Mouse (Mus musculus): ENCODE data around the gene Hoxb7. TPM values are rescaled to one million over a fixed set of nuclear protein-coding genes. Genes with fewer than 3 reads are reported as not detected.

Gene Hoxb7
- total RNA-seq, 1 experiment from 2014 or later, result not detected

DNA sequence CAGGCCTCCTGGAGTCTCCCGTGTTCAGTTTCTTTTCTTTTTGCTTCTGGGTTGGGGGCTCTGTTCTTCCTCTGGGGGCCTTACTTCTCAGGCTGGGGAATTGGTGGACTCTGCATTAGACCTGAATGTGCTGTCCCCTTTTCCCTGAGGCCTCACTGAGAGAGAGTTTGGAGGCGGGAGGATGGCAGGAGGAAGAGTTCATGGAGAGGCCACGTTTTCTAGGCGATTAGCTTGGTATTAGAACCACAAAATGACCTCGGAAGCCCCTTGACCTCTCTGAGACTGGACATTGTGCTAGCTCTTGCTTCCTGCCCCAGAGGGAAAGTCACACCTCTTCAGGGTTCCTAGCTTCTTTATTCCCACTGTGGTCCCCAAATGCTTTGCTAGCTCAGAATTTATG is 37.7 kb downstream of the Hoxb7 start:
- no peak for ATAC-seq (replicated peaks; ENCODE audit: insufficient number of reproducible peaks, low FRiP score, low TSS enrichment, poor library complexity, severe bottlenecking)

DNA sequence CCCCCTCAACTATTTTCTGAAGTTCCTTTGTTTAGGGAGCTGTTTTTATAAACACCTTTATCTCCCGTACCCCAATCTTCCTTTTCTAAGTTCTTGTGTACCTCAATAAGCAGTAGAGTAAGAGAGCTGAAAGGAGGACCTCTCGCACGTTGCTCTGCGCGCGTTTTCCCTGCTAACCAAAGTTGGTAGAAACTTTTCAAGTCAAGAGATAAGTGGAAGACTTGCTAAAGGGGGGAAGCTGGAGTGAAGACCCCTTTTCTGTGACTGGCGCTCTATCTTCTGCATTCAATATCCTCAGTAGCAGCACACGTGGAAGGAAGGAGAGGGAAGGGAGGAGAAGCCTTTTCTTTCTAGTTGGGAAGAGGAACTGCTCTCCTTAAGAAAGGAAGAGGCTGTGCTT is 38.5 kb downstream of the Hoxb7 start:
- ATAC-seq (replicated peaks; ENCODE audit: insufficient number of reproducible peaks, low FRiP score, low TSS enrichment, poor library complexity, severe bottlenecking), result no peak

GRCm38 (mm10) chr11:96325747-96326212 is 39.4 kb downstream of the Hoxb7 start:
- ATAC-seq (replicated peaks; ENCODE audit: insufficient number of reproducible peaks, low FRiP score, low TSS enrichment, poor library complexity, severe bottlenecking), result no peak

DNA sequence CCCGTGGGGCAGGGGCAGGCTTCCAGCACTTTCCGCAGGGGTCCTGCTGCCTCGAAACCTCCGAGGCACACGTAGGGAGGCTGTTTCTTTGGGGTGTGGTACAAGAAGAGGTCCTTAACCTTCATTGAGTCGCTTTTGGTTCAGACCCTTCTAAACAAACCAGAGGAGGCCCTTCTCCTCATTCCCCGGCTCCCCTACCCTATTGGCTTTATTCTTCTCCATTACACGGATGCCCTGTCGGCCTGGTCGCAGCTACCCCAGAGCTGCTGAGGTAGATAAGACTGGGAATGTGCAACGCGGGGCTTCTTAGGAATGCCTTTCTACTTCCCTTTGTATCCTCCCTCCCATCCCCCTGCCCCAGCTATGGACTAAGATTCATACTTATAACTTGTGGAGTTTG is 40.3 kb downstream of the Hoxb7 start:
- ATAC-seq (replicated peaks; ENCODE audit: insufficient number of reproducible peaks, low FRiP score, low TSS enrichment, poor library complexity, severe bottlenecking), result no peak

- no peak for ATAC-seq (replicated peaks; ENCODE audit: insufficient number of reproducible peaks, low FRiP score, low TSS enrichment, poor library complexity, severe bottlenecking)
These were observed 40.7 kb downstream of the Hoxb7 start for GRCm38 (mm10) chr11:96327122-96327521.

DNA sequence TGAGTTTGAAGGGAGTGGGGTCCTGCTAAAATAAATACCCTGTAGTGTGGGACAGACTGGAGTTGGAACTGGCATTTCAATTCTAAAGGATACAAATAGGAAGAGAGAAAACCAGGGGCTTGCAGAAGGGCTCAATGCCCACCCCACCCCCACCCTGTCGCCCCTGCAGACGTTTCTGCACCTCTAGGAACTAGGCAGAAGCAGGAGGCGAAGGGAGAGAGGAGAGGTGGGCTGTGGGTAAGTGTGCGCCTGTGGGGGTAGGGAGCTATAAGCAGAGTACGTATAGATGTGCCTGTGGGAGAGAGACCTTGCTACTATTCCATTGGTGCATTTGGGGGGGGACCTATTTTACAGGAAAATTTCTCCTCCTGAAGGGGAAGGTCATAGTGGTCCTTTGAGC is 41.3 kb downstream of the Hoxb7 start:
- no peak for ATAC-seq (replicated peaks; ENCODE audit: insufficient number of reproducible peaks, low FRiP score, low TSS enrichment, poor library complexity, severe bottlenecking)

- no peak for ATAC-seq (replicated peaks; ENCODE audit: insufficient number of reproducible peaks, low FRiP score, low TSS enrichment, poor library complexity, severe bottlenecking)
These were observed 42.2 kb downstream of the Hoxb7 start for GRCm38 (mm10) chr11:96328605-96329004.

DNA sequence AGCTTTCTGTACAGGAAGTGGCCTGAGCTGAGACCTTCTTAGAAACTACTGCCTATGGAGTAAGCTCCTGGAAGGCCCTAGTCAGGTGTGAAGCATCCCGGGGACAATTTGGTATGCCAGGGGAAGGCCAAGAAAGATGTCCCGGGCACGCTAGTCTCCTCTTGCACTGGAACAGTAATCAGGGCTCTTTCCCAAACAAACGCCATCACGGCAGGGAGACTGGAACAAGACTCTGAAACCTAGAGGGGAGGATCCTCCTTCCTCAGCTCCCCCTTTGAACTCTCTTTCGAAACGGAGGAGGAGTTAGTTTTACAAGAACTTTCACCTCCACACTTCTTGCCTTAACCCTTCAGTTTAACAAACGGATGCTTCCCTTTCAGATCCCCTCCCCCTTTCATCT is 45.7 kb downstream of the Hoxb7 start:
- ATAC-seq (replicated peaks; ENCODE audit: insufficient number of reproducible peaks, low FRiP score, low TSS enrichment, poor library complexity, severe bottlenecking), result no peak

GRCm38 (mm10) chr11:96332618-96333032 is 46.2 kb downstream of the Hoxb7 start:
- no peak for ATAC-seq (replicated peaks; ENCODE audit: insufficient number of reproducible peaks, low FRiP score, low TSS enrichment, poor library complexity, severe bottlenecking)

DNA sequence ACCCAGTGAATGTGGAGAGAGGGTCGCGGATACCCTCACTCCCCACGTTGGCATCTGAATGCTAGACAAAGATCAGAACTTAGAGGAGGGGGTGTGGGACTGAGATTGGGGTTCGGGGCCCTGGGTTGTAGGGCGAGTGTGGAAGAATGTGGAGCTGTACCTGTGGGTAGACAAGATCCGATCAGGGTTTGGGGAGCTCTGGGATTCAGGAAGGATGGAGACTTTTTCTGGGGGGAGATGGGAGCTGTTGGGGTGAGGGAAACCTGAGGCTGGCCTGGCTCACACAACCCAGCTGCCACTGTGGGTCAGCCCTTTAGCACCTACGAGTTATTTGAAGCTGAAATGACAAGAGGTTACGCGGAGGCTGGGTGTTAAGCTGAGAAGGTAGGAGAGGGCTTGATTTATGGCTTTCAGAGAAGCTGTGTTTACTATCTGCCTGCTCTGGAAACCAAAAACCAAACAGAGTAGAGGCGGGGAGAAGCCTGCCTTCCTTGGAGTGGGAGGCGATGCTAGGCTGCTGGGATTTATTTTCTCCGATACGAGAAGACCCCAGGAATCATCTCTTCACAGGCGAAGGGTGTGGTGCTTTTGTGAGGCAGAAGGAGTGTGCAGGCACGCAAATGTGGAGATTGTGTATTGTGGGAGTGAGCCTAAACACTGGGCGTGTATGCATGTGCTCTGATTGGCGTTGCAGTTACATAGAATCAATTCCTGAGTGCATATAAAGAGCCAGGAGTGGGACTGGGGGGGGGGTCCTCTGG is 47.0 kb downstream of the Hoxb7 start:
- ATAC-seq (replicated peaks; ENCODE audit: insufficient number of reproducible peaks, low FRiP score, low TSS enrichment, poor library complexity, severe bottlenecking), result no peak

DNA sequence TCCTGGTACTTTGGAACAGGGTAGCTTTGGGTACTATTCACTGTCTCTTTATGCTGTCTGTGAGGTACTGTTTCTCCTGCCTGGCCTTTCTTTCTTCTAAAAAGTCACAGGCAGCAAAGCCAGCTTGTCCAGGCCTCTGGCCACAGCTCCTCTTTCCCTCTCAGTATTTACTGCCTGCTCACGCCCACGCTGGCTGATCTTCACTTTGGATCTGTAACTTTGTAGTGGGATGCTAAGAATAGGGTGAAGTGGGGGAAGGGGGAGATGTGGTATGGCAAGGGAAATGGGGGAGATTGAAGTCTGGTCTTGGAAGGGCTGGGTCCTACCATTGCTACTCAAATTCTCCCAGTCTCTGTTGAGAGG is 47.6 kb downstream of the Hoxb7 start:
- ATAC-seq (replicated peaks; ENCODE audit: insufficient number of reproducible peaks, low FRiP score, low TSS enrichment, poor library complexity, severe bottlenecking), result no peak

DNA sequence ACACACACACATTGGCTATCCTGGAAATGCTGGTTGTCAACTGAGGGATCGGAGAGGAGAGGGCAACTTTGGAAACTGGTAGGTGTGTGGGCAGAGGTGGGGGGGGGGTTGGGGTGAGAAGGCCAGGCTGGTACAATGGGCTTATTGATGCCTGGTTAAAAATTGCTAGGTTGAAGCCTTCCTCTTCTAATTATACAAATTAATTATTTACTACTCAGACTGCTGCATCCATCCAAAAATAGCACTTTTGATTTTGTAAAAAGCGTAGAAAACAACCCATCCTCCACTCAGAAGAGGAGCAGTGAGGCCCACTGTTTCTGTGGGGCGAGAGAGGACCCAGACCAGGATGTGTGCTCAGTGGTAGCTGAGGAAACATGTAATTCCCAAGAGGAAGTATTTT is 48.6 kb downstream of the Hoxb7 start:
- ATAC-seq (replicated peaks; ENCODE audit: insufficient number of reproducible peaks, low FRiP score, low TSS enrichment, poor library complexity, severe bottlenecking), result no peak

DNA sequence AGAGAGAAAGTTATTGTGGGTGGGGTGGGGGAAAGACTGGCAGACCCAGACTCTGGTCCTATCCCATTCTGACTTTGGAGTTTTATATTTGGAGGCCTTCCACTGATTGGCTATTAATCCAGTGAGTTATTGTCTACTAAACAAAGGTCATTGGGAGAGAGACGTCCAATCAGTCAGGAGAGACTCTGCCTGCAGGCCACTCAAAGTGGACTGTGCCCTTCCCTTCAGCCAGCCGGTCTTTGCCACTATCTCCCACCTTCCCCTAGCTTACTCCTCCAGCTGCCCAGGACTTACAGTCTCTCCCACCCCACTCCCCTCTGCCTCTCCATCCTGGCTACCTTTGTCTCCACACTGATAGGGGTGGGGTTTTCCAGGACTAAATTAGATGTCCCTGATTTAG is 50.2 kb downstream of the Hoxb7 start:
- no peak for ATAC-seq (replicated peaks; ENCODE audit: insufficient number of reproducible peaks, low FRiP score, low TSS enrichment, poor library complexity, severe bottlenecking)

GRCm38 (mm10) chr11:96337026-96337425 is 50.6 kb downstream of the Hoxb7 start:
- ATAC-seq (replicated peaks; ENCODE audit: insufficient number of reproducible peaks, low FRiP score, low TSS enrichment, poor library complexity, severe bottlenecking), result no peak

GRCm38 (mm10) chr11:96338957-96339855 is 52.8 kb downstream of the Hoxb7 start:
- no peak for ATAC-seq (replicated peaks; ENCODE audit: insufficient number of reproducible peaks, low FRiP score, low TSS enrichment, poor library complexity, severe bottlenecking)

Other genes starting within 250 kb of the Hoxb7 start
- 36.8 to 37.9 TPM (median 37.2 TPM) in 3 replicates for gene Ube2z, start 221.2 kb upstream of the Hoxb7 start, total RNA-seq (2017)
- 1.6 to 31.3 TPM (median 27.1 TPM) in 3 replicates for gene Atp5g1, start 211.0 kb upstream of the Hoxb7 start, total RNA-seq (2017)
- not detected in 3 replicates for gene Calcoco2, start 174.7 kb upstream of the Hoxb7 start, total RNA-seq (2017)
- not detected in 3 replicates for gene Ttll6, start 152.8 kb upstream of the Hoxb7 start, total RNA-seq (2017)
- not detected in 3 replicates for gene Hoxb13, start 92.3 kb upstream of the Hoxb7 start, total RNA-seq (2017)
- gene Hoxb9, start 15.2 kb upstream of the Hoxb7 start, total RNA-seq (2017), result not detected in 3 replicates
- not detected in 3 replicates for gene Hoxb8, start 4.7 kb upstream of the Hoxb7 start, total RNA-seq (2017)
- not detected in 3 replicates for gene Hoxb6, start 5.9 kb downstream of the Hoxb7 start, total RNA-seq (2017)
- gene Hoxb5, start 16.7 kb downstream of the Hoxb7 start, total RNA-seq (2017), result not detected in 3 replicates
- gene Hoxb4, start 31.6 kb downstream of the Hoxb7 start, total RNA-seq (2017), result 4.7 to 6.6 TPM (median 5.2 TPM) in 3 replicates
- gene Hoxb3, start 36.7 kb downstream of the Hoxb7 start, total RNA-seq (2017), result 1.4 to 2.1 TPM (median 1.8 TPM) in 3 replicates
- gene Hoxb2, start 63.9 kb downstream of the Hoxb7 start, total RNA-seq (2017), result not detected in 3 replicates
- not detected in 3 replicates for gene Hoxb1, start 79.1 kb downstream of the Hoxb7 start, total RNA-seq (2017)
- gene Skap1, start 178.0 kb downstream of the Hoxb7 start, total RNA-seq (2017), result 35.6 to 134 TPM (median 47.4 TPM) in 3 replicates

Measured in monocyte, adult 5-6 weeks (primary cell).